Mouse (Mus musculus): ENCODE measurements at regions not wholly inside any gene's neighbourhood (a gene's known extent, or its start where the extent isn't known, plus 50 kb on each side); places are given as distances from the start of the nearest gene placed in this dataset.

- DNase-seq (ENCODE audit: low spot score in 2 of 2) = no peak
Measured at GRCm38 (mm10) chr12:25905614-25906013, 509.4 kb downstream of the Rnf144a start.

DNA sequence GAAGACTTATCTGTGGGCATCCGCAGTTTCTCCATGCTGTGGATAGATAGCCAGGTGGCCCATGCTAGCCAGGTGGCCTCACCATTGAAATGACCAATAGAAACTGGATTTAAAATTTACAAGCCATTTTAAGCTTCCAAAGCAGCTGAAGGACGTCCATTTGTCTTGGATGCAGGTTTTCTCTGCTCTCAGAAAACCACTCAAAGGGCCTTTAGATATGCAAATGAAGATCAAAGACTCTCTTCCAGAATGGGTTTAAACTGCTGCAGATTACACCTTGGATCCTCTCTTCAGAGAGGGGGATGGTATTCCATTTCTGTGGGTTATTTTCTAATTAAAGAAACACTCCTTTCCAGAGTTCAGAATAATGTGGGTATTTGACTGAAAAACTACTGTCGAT lies 518.5 kb downstream of the Rnf144a start:
- DNase-seq (ENCODE audit: low spot score in 2 of 2) = no peak

DNA sequence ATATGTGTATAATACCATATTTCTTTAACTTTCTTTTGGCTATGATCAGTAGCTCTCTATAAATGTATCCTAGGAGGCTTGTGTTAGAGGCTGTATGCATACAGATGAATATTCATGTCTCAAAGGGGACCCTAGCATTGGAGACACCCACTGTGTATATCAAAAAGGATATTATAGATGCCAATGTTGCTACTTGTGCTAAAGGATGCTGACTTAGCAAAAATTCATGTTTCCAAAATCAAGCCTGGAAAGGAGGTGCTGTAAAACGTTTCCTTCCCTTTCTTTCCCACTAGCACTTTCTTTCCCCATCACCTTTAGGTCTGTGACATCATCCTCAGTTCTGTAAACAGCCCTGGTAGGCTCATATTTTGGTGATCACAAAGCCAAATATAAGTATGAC lies 519.4 kb downstream of the Rnf144a start:
- no peak for DNase-seq (ENCODE audit: low spot score in 2 of 2)

- DNase-seq (ENCODE audit: low spot score in 2 of 2) = no peak
Measured at GRCm38 (mm10) chr12:25891391-25892167, 523.5 kb downstream of the Rnf144a start.

GRCm38 (mm10) chr12:25890722-25891121 lies 524.3 kb downstream of the Rnf144a start:
- DNase-seq (ENCODE audit: low spot score in 2 of 2) = no peak

GRCm38 (mm10) chr12:25883771-25884171 lies 531.3 kb downstream of the Rnf144a start:
- DNase-seq (ENCODE audit: low spot score in 2 of 2) = no peak

DNA sequence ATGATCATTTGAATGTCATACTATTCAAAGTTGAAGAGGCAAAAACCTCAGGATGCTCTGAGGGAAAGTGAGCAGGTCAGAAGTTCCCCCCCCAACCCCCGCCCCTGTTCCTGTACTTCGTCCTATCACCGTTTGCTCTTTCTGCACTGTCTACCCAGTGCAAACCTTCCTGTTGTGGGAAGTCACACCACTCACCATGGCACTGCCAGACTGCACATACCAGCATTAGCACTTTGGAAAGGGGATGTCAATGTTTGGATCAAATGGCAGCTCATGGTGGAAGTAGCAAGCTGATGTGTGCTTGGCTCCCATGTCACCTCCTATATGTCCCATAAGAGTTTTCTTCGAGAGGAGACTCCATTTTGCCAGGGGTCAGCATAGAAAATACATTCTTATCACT lies 543.2 kb downstream of the Rnf144a start:
- no peak for DNase-seq (ENCODE audit: low spot score in 2 of 2)

DNA sequence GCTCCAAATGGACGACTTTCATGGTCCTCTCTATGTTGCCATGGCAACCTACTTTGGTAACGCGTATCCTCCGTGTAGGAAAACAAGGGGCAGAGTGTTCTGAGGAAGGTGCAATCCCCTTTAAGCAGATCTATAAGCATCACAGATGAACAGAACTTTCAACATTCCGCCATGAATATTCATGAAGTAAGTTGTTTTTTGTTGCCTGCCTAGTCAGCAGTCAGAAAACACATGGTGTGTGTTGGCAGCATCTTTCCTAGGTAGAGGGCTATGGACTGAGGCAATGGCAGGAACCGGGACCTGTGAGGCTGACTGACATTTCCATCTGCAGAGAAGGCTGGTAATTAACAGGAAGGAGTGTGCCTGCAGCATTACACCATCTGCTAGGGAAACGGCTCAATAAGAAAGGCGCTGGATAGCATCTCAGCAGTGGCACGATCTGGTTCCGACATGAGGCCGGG lies 544.0 kb downstream of the Rnf144a start:
- DNase-seq (ENCODE audit: low spot score in 2 of 2) = no peak

GRCm38 (mm10) chr12:25869846-25870245 lies 545.2 kb downstream of the Rnf144a start:
- no peak for DNase-seq (ENCODE audit: low spot score in 2 of 2)

- DNase-seq (ENCODE audit: low spot score in 2 of 2) = peak in 1 of 2 experiments; percentile 11
Measured at GRCm38 (mm10) chr12:25865063-25865462, 550.0 kb downstream of the Rnf144a start.

DNA sequence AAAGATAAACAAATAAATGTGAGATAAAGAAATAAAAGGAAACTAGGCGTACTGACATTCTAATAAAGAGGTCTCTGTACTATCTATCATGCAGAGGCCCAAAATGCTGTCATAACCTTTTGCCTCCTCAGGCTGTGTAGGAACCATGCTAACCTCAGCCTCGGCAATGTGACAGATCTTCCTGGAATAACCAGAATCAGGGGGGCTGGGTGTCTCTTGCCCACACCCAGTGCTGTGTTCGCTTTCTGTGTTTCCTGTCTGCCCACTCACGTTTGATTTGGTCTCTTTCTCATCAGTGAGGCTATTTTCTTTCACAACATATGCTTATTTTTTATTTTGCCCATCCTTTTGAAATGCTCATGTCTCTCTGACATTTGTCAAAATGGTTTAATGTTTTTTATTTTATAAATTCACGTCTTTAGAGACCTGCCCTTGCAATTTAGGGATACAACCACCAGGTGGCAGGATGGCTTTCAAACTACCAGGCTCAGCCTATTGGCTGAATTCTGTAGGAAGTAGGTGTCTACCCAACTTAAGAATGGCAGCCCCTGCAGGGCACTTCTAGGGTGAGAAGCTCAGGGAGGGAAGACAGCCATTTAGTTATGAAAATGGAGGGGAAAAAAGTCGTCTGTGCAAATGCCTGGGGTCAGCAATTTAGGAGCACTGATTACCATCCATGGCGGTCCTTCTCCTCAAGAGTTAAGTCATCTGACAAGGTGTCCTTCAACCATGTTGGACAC lies 550.8 kb downstream of the Rnf144a start:
- peak in 1 of 2 experiments; percentile 5 for DNase-seq (ENCODE audit: low spot score in 2 of 2)

DNA sequence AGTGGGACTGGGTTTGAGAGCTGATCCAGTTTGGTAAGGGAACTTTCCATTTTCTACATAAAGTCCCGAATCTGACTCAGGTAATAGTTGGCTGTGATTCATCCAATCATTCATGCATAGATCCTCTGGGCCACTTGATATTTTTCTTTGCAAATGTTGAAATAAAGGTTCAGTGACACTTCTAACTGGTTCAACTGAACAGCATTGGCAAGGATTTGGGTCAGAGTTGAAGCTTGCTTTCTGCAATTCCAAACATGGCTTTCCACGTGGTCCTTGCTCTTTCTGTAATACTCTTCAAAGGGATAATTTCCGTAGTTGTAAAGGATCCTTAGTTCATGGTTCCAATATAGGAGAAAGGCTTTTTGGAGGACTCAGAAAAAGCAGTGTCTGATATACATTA lies 554.0 kb downstream of the Rnf144a start:
- no peak for DNase-seq (ENCODE audit: low spot score in 2 of 2)

GRCm38 (mm10) chr12:25858397-25858796 lies 556.7 kb downstream of the Rnf144a start:
- DNase-seq (ENCODE audit: low spot score in 2 of 2) = no peak

- DNase-seq (ENCODE audit: low spot score in 2 of 2) = no peak
Measured at GRCm38 (mm10) chr12:25830057-25830456, 585.0 kb downstream of the Rnf144a start.

DNA sequence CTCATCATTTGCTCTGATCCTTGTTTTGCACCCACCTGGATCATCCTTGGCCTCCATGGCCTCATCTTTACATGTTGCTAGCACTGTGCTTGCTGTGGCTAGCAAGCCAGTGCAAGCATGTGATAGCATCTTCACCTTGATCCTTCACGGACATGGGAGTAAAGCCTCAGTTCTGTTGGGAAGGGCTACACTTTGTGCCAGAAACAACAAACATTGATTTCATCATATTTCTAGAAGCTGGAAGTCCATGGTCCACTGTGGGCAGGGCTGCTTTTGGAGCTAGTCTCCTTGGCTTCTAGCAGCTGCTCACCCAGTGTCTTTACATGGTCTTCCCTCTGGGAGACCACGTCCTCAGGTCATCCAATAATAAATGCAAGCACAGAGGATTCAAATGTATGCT lies 587.1 kb downstream of the Rnf144a start:
- no peak for DNase-seq (ENCODE audit: low spot score in 2 of 2)

DNA sequence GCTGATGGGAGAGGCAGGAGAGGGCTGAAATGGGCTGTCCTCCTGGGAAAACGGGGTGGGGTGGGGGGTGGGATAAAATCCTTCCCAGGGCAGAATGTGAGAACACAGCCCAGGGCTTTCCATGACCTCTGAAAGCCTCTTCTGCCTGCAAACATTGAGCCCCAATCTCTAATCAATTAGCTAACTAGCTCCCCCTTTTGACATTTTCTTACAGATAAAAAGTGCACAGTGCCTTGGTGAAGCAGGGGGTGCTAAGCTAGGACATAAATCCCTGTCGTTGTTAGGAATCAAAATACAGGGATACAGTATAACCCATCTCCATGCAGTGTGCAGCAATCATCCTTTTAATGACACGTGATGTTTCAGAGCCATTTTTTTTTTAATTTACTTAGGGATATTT lies 588.1 kb downstream of the Rnf144a start:
- no peak for DNase-seq (ENCODE audit: low spot score in 2 of 2)

DNA sequence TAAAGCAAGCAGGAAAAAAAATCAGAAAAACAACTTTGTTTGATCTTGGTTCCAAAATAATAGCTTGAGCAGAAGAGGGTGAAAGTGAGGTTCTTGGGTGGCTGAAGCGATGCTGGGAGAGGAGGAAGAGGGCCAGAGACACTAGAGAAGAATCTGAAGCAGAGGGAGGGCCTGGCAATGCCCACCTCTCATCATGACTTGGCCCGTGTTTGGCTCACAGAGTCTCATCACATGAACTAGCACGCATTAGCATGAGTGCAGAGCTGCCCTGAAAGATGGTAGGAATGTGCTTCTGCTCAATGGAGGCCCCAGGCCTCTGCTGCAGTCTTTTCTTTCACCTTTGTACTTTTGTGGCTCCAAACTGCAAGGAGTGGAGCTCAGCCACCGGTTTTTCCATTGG lies 588.6 kb downstream of the Rnf144a start:
- DNase-seq (ENCODE audit: low spot score in 2 of 2) = no peak

GRCm38 (mm10) chr12:25816248-25816647 lies 598.8 kb downstream of the Rnf144a start:
- DNase-seq (ENCODE audit: low spot score in 2 of 2) = peak in 1 of 2 experiments; percentile 9

DNA sequence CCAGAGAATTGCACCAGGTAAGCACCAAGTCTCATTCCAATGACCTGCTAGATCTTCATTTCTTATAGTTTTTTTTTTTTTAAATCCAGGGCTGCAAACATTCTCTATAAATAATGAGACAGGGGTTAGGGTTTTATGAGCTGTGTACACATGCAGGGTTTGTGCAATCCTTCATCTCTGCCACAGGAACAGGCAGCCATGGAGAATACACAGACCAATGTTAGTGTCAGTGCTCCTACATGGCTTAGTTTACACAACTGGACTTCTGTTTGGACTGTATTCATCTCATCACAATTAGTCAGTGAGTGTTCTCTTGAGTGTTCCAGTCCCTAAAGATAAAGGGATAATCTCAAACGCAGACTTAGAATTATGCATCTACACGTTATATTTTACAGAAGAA lies 620.0 kb downstream of the Rnf144a start:
- no peak for DNase-seq (ENCODE audit: low spot score in 2 of 2)

DNA sequence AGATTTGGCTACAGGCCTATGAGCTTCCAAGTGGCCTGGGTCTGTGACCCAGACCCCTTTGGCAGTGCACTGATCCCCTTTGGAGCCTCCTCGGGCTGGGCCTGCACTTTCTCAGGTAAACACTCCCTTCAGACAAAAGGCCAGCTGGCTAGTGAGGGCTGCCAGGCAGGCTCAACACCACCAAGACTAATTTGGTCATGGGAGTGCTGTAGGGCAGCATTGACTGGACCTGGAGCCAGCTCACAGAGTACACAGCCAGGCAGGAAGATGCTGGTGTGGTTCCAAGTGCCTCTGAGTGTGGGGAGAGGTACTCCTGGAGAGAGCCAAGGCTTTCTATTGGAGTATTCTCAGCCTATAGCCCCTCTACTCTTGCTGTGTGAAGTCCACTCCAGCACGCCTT lies 620.5 kb downstream of the Rnf144a start:
- DNase-seq (ENCODE audit: low spot score in 2 of 2) = no peak

DNA sequence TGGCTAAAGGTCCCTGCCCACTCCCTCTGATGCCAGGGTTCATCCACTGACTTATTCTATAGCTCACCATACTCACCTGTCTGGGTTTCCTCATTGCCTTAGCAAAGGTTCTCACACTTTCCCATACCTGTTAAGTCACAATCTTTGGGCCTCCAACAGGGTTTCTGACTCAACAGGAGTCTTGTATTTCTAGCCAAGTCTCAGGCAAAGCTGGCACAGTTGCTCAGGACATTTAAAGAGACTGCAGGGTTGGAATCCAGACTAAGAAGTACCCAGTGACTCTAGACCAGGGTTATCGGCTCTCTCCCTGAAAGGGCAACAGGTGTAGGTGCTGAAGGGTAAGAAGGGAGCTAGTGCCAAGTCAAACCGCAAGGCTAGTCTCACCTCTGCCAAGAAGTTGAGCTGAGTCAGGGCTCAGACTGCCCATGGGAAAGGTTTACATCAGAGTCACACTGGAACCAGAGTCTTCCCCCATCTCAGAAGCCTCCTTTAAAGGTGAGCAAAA lies 622.4 kb downstream of the Rnf144a start:
- DNase-seq (ENCODE audit: low spot score in 2 of 2) = no peak

- DNase-seq (ENCODE audit: low spot score in 2 of 2) = no peak
Measured at GRCm38 (mm10) chr12:25790956-25791355, 624.1 kb downstream of the Rnf144a start.

Measured in heart, adult 9 months (tissue).